Mouse (Mus musculus) CH12.LX (cell line): ENCODE measurements around the gene Cep57l1.

Experiments used
- CHD2 ChIP-seq: IDR thresholded peaks from 2 replicates; pipeline ENCODE4 v1.6.1; 2011; ENCODE audit warnings: low read length, improper control_type of control experiment
- CTCF ChIP-seq, 2 experiments: IDR thresholded peaks in 1 of 2; conservative IDR thresholded peaks in 1 of 2; 2 replicates each; pipeline ENCODE4 v1.5.1; 2011 to 2012; ENCODE audit warnings: low read depth in 2 of 2, low read length in 2 of 2, improper control_type of control experiment in 1 of 2, inconsistent platforms in 1 of 2, mild to moderate bottlenecking in 1 of 2, moderate library complexity in 1 of 2
- ELF1 ChIP-seq: IDR thresholded peaks from 2 replicates; pipeline ENCODE4 v1.6.1; 2014; ENCODE audit warnings: low read depth, mild to moderate bottlenecking, inconsistent platforms, low read length, improper control_type of control experiment
- EP300 ChIP-seq: IDR thresholded peaks from 2 replicates; pipeline ENCODE4 v1.6.1; 2011; ENCODE audit warnings: low read length, improper control_type of control experiment
- ETS1 ChIP-seq: conservative IDR thresholded peaks from 2 replicates; pipeline ENCODE4 v1.6.1; 2012; ENCODE audit warnings: low read depth, mild to moderate bottlenecking, inconsistent platforms, low read length, improper control_type of control experiment, moderate library complexity
- JUND ChIP-seq: conservative IDR thresholded peaks from 2 replicates; pipeline ENCODE4 v1.6.1; 2011; ENCODE audit warnings: low read depth, low read length, improper control_type of control experiment
- MAX ChIP-seq: IDR thresholded peaks from 2 replicates; pipeline ENCODE4 v1.6.1; 2011; ENCODE audit warnings: low read length, improper control_type of control experiment
- MEF2A ChIP-seq: IDR thresholded peaks from 2 replicates; pipeline ENCODE4 v1.6.1; 2014; ENCODE audit warnings: low read depth, mild to moderate bottlenecking, inconsistent platforms, low read length, improper control_type of control experiment, borderline replicate concordance
- SMC3 ChIP-seq: IDR thresholded peaks from 2 replicates; pipeline ENCODE4 v1.6.1; 2011; ENCODE audit warnings: low read depth, low read length, improper control_type of control experiment

- no peak for TF ChIP-seq MAX
- TF ChIP-seq SMC3: no peak
- TF ChIP-seq EP300: no peak
- no peak for TF ChIP-seq CTCF (conservative IDR thresholded peaks at IDR 0.05 in 1 of 2, IDR thresholded peaks at IDR 0.05 in 1 of 2; ENCODE audit: low read depth in 2 of 2, low read length in 2 of 2)
- no peak for TF ChIP-seq ELF1
- no peak for TF ChIP-seq MEF2A
- TF ChIP-seq JUND: no peak
- TF ChIP-seq ETS1: no peak
- no peak for TF ChIP-seq CHD2
Measured at GRCm38 (mm10) chr10:41847737-41848136, 38.1 kb upstream of the Cep57l1 start.
